Mouse (Mus musculus) C2C12 (cell line): Measurements from ENCODE around the gene 9530003J23Rik.

Source experiments
- CTCF ChIP-seq: IDR thresholded peaks from one replicate; pipeline ENCODE4 v1.5.1; 2011; ENCODE audit not compliant: control insufficient read depth, insufficient read depth, insufficient read length
- MAX ChIP-seq: IDR thresholded peaks from one replicate; pipeline ENCODE4 v1.6.1; 2011; ENCODE audit warnings: mild to moderate bottlenecking, control low read depth
- MYOG ChIP-seq: IDR thresholded peaks from one replicate; pipeline ENCODE4 v1.6.1; 2011; ENCODE audit not compliant: control insufficient read depth, insufficient read length; ENCODE audit errors: extremely low read depth

GRCm38 (mm10) chr10:117235866-117236265 lies 2.6 kb downstream of the 9530003J23Rik start:
- TF ChIP-seq CTCF (no peak), MYOG (no peak), MAX (no peak)
